Mouse (Mus musculus) CH12.LX (cell line): ENCODE measurements around the gene Reg3g. TPM values are rescaled to one million over a fixed set of nuclear protein-coding genes. Genes with fewer than 3 reads are reported as not detected.
"Not testable (repeated sequence)": the region's sequence is repeated elsewhere in the genome, so short reads cannot be mapped to it uniquely, and the experiment has no call there.

Experiments used
- DNase-seq: peaks from one replicate; pipeline ENCODE4 v3.0.0-alpha.2; 2013; ENCODE audit errors: extremely low read depth
- H3K27ac ChIP-seq: 2 replicates; pipeline ENCODE4 v1.5.1; 2012; ENCODE audit warnings: low read depth, mild to moderate bottlenecking, control low read depth, moderate library complexity; ENCODE audit not compliant: insufficient read depth
- H3K27me3 ChIP-seq: replicated peaks from 2 replicates; pipeline ENCODE3; 2012; ENCODE audit warnings: inconsistent platforms
- H3K36me3 ChIP-seq, 2 experiments: replicated peaks in 1 of 2; 2 replicates each; pipeline versions ENCODE3 to v1.6.1; 2012; ENCODE audit warnings: inconsistent platforms in 1 of 2, low read length in 1 of 2, mild to moderate bottlenecking in 1 of 2, mixed read lengths in 1 of 2, moderate library complexity in 1 of 2; ENCODE audit not compliant: control insufficient read depth in 1 of 2, insufficient read depth in 1 of 2
- H3K4me1 ChIP-seq, 2 experiments: 2 replicates each; pipeline ENCODE4 v1.6.1; 2012; ENCODE audit warnings: inconsistent platforms in 1 of 2, moderate library complexity in 1 of 2; ENCODE audit not compliant: insufficient read depth in 2 of 2, control insufficient read depth in 1 of 2
- H3K4me2 ChIP-seq: 2 replicates; pipeline ENCODE4 v1.6.1; 2012; ENCODE audit warnings: low read depth, mild to moderate bottlenecking, control low read depth; ENCODE audit not compliant: poor library complexity, insufficient read depth, severe bottlenecking
- H3K4me3 ChIP-seq, 3 experiments: fragments of 150-350 bp in 1 of 3; sonication (generic) in 1 of 3; replicated peaks in 1 of 3; 2 replicates each; pipeline versions ENCODE3 to v1.5.1; 2011 to 2012; ENCODE audit warnings: low read depth in 2 of 3, low read length in 2 of 3, mild to moderate bottlenecking in 2 of 3, moderate library complexity in 2 of 3, control low read depth in 1 of 3, improper control_type of control experiment in 1 of 3, inconsistent platforms in 1 of 3, mixed read lengths in 1 of 3; ENCODE audit not compliant: poor library complexity in 1 of 3
- H3K79me2 ChIP-seq: replicated peaks from 2 replicates; pipeline ENCODE4 v1.6.1; 2012; ENCODE audit warnings: mild to moderate bottlenecking, moderate library complexity; ENCODE audit not compliant: control insufficient read depth, poor library complexity, insufficient read depth, severe bottlenecking; ENCODE audit errors: extremely low read depth
- H3K9ac ChIP-seq: 2 replicates; pipeline ENCODE4 v1.6.1; 2012; ENCODE audit warnings: low read depth, mild to moderate bottlenecking, control low read depth, moderate library complexity; ENCODE audit not compliant: insufficient read depth
- H3K9me3 ChIP-seq: replicated peaks from 2 replicates; pipeline ENCODE3; 2012; ENCODE audit warnings: low read length, inconsistent platforms, mixed read lengths
- ELF1 ChIP-seq: IDR thresholded peaks from 2 replicates; pipeline ENCODE4 v1.6.1; 2014; ENCODE audit warnings: low read depth, mild to moderate bottlenecking, inconsistent platforms, low read length, improper control_type of control experiment
- MAZ ChIP-seq: IDR thresholded peaks from 2 replicates; pipeline ENCODE4 v1.6.1; 2012; ENCODE audit warnings: low read depth, mild to moderate bottlenecking, inconsistent platforms, low read length, improper control_type of control experiment, moderate library complexity
- UBTF ChIP-seq: IDR thresholded peaks from 2 replicates; pipeline ENCODE4 v1.6.1; 2012; ENCODE audit warnings: low read depth, mild to moderate bottlenecking, inconsistent platforms, low read length, improper control_type of control experiment, moderate library complexity
- USF2 ChIP-seq: conservative IDR thresholded peaks from 2 replicates; pipeline ENCODE4 v1.6.1; 2011; ENCODE audit warnings: low read depth, low read length, improper control_type of control experiment
- dilution Hi-C: fragments of 300-500 bp; cut with MboI; formaldehyde crosslinking; loops from 2 replicates; pipeline ENCODE4 v1.14.3; 2020; ENCODE audit warnings: low sequenced_read_pairs; ENCODE audit not compliant: extremely low pct_unique_long_range_greater_than_20kb, extremely low pct_ligation_motif_present
- in situ Hi-C: fragments of 300-500 bp; cut with MboI; formaldehyde crosslinking; loops from 3 replicates; pipeline ENCODE4 v1.14.3; 2019; ENCODE audit warnings: low sequenced_read_pairs, low pct_ligation_motif_present, low pct_unique_long_range_greater_than_20kb, mixed read lengths
- polyA plus RNA-seq: library from polyadenylated mRNA; unstranded; fragments of >175 nt; gene quantifications from 2 replicates; pipeline ENCODE4 v1.2.1, GENCODE M21; 2012; ENCODE audit warnings: low read depth; ENCODE audit not compliant: insufficient read length
- total RNA-seq, 2 experiments: library from RNA; depleted of rRNA; stranded (reverse); fragments of 300-350 nt in 1 of 2; fragments of >200 nt in 1 of 2; gene quantifications; 2 replicates each; pipeline ENCODE4 v1.2.3; 2012 to 2014

The Reg3g gene
- total and polyA plus RNA-seq, 3 experiments: not detected

DNA sequence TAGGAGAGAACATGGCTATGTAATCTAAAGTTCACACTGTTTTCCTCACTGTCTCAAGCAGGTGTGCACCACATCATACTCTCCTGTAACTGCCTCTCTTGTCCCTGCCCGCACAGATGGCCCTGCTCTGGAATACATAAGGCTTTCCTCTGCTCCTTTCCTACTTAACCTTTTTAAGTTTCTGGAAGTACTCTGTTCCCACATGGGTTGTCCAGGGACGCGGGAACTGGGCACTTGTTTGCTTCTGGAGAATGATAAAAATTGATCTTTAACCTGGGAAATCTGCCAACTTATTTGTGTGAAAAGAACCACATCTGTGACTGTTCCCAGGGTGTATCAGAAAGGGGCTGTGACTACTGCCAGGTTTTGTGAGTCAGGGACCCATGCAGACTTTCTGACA is 43.2 kb downstream of the Reg3g start:
- Histone ChIP-seq H3K4me3 (no peak overlapping the region), H3K9me3 (peaks cover 23% of the 10 kb centered on the region), H3K9ac (no peak overlapping the region), H3K79me2 (no peaks in the 10 kb centered on the region), H3K36me3 (no peaks in the 10 kb centered on the region), H3K4me1 (no peaks in the 10 kb centered on the region), H3K27ac (no peak overlapping the region), H3K27me3 (no peaks in the 10 kb centered on the region), H3K4me2 (no peak overlapping the region)
- dilution Hi-C loops (no loop called here), in situ Hi-C loops (no loop called here)
- no peak for DNase-seq
- no peak for TF ChIP-seq UBTF
- no peak for TF ChIP-seq ELF1
- TF ChIP-seq MAZ: no peak
- TF ChIP-seq USF2: no peak

DNA sequence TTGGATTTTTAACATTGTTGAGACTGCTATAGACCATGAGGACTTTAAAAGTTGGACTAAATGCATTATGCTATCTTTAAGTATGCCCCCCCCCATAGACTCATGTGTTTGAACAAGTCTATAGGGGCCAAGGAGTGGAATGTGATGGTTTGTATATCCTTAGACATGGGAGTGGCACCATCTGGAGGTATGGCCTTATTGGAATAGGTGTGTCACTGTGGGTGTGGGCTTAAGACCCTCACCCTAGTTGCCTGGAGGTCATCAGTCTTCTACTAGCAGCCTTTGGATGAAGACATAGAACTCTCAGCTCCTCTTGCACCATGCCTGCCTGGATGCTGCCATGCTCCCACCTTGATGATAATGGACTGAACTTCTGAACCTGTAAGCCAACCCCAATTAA is 46.3 kb downstream of the Reg3g start, which contains the start of gene Reg1:
Gene Reg1, plus strand, starts transcription at position 301 of the 400 bp plus-strand sequence.
- H3K4me3 ChIP-seq, DNase-seq, H3K4me2 ChIP-seq, H3K4me1 ChIP-seq, H3K27ac ChIP-seq, dilution Hi-C loops, H3K36me3 ChIP-seq, H3K79me2 ChIP-seq, H3K9ac ChIP-seq, in situ Hi-C loops, H3K27me3 ChIP-seq: not testable (repeated sequence)
- H3K9me3 ChIP-seq: peaks cover 26% of the 10 kb centered on the region

Other genes starting within 250 kb of the Reg3g start
- not detected in 2 replicates for gene Reg3b, start 98.2 kb downstream of the Reg3g start, total RNA-seq (2012; rRNA removed)
- gene Reg3b, start 98.2 kb downstream of the Reg3g start, total RNA-seq (2014; rRNA removed): not detected in 2 replicates
- gene Reg3b, start 98.2 kb downstream of the Reg3g start, polyA plus RNA-seq: not detected in 2 replicates
- not detected in 2 replicates for gene Reg3d, start 90.0 kb downstream of the Reg3g start, total RNA-seq (2012; rRNA removed)
- not detected in 2 replicates for gene Reg3d, start 90.0 kb downstream of the Reg3g start, total RNA-seq (2014; rRNA removed)
- gene Reg3d, start 90.0 kb downstream of the Reg3g start, polyA plus RNA-seq: not detected in 2 replicates
- not detected in 2 replicates for gene Reg3a, start 88.2 kb downstream of the Reg3g start, total RNA-seq (2012; rRNA removed)
- gene Reg3a, start 88.2 kb downstream of the Reg3g start, total RNA-seq (2014; rRNA removed): not detected in 2 replicates
- not detected in 2 replicates for gene Reg3a, start 88.2 kb downstream of the Reg3g start, polyA plus RNA-seq
- gene Reg2, start 73.2 kb downstream of the Reg3g start, total RNA-seq (2012; rRNA removed): not detected in 2 replicates
- not detected in 2 replicates for gene Reg2, start 73.2 kb downstream of the Reg3g start, total RNA-seq (2014; rRNA removed)
- gene Reg2, start 73.2 kb downstream of the Reg3g start, polyA plus RNA-seq: not detected in 2 replicates
- gene Reg1, start 46.2 kb downstream of the Reg3g start, total RNA-seq (2012; rRNA removed): not detected in 2 replicates
- not detected in 2 replicates for gene Reg1, start 46.2 kb downstream of the Reg3g start, total RNA-seq (2014; rRNA removed)
- gene Reg1, start 46.2 kb downstream of the Reg3g start, polyA plus RNA-seq: not detected in 2 replicates